Mouse (Mus musculus): ENCODE measurements around the gene Oog4.

- no peak for TF ChIP-seq GATA1 (IDR thresholded peaks at IDR 0.05; ENCODE audit: low read length)
- TF ChIP-seq TAL1 (IDR thresholded peaks at IDR 0.05; ENCODE audit: low read length): no peak
Measured at GRCm38 (mm10) chr4:143411566-143412218, 38.4 kb downstream of the Oog4 start.
